Mouse (Mus musculus) NIH3T3 (cell line): ENCODE data around the gene Plxdc1.

Experiments used
- DNase-seq: peaks from one replicate; pipeline ENCODE4 v3.0.0-alpha.2; 2012; ENCODE audit warnings: low read depth

The Plxdc1 gene

DNA sequence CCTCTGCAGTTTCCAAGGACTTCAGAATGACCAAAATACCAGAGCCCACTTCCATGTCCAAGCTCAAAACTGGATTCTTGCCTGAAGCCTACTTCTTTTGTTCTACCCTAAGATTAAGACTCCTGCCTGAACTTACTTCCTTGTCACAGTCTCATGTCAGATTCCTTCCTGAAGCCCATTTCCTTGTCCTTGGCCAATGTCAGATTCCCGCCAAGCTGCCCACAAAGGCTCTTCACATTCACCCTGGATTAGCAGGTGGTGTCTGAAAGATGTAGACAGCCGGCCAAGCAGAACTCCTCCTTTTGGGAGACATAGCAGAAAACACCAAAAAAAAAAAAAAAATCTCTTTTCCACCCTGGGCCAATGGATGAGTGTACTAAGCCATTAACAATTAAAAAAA lies 70.8 kb downstream of the Plxdc1 start:
- no peak for DNase-seq

DNA sequence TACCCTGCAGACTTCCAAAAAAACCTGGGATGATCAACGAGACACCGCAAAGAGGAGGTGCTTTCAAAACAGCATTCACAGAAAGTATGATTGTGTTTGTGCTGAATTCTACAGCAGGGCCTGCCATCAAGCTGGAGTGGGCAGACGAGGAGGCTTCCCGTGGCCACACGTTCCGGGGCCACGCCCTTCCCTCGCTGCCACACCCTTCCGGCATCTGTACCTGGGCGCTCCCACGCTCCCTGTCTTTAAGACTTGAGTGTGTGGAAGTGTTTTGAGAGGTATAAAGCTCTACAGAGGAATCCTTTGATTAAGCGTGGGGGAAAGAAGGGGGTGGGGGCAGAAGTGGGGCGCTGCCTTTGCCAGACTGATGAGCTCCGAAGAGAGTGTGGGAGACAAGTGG lies 73.1 kb downstream of the Plxdc1 start:
- DNase-seq: no peak

- no peak for DNase-seq
Measured at GRCm38 (mm10) chr11:97908634-97909348, 77.5 kb downstream of the Plxdc1 start.

DNA sequence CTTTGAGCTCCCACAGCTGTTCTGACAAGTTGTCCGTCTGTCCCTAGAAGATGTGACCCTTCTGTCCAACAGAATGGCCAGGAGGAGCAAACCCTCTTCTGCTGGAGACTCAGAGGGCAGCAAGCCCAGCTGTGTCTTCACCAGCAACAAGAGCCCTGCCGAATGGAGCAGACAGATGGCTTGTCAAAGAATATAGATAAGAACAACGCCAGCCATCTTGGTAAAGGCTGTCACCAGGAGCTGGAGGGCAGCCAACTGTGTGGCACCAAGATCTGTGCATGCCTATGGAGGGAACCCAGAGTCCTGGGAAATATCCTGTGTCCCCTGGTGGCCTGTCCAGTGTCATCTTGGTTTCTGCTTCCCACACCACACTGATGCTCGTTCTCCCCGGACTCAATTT lies 78.3 kb downstream of the Plxdc1 start:
- DNase-seq: no peak

DNA sequence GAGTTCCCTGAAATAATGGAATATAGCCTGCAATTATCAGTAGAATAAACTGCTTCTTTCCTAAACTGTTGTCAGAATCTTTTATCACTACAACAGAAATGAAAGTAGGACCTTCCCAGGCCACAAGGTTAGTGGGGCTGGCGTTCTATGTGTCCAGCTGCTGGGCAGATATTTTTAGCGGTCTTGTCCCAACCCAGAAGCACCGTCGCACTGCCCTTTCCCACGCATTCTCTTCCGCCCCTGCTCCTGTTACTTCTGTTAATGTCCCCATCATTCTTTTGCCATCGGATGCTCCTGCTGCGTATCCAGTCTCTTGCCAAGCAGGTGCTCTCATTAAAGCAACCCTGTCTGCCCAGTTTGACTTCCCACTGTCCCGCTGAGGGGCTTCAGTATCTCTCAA lies 79.3 kb downstream of the Plxdc1 start:
- DNase-seq: no peak

- DNase-seq: no peak
Measured at GRCm38 (mm10) chr11:97905941-97906340, 80.3 kb downstream of the Plxdc1 start.

DNA sequence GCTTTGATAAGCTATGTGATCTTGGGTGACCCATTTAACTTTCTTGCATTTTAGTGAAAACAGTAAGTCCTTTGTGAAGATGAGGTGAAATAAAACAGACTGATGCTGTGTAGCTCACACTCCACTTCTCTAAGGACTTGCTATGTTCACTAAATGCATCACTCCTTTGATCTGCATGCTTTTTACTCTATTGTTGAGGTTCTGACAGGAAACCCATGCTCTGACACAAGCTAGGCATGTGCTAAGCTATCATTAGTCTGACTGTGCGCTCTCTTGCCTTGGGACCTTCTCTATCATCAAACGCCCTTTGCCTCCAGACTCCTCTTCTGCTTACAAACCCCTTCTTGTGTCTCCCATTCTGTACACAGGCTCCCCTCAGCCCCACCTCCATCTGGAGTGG lies 80.7 kb downstream of the Plxdc1 start:
- DNase-seq: no peak

GRCm38 (mm10) chr11:97904801-97905200 lies 81.4 kb downstream of the Plxdc1 start:
- no peak for DNase-seq

DNA sequence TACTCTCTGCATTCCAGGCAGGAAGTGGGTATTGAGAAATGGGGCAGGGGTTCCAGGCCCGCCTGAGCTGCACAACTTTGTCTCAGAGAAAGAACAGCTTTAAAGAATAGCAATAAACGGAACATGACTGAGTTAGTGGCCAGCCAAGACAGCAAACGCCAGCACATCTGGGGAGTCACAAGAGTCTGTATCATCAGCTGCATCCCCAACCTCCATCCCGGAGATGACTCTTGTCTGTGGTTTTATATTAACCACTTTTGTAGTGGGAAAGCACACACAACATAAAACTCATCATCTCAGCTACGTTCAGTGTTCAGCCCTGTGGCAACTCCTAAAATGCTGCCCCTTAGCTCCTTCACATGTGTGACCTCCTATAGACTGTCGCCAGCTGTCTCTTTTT lies 84.4 kb downstream of the Plxdc1 start:
- peak; percentile 43 for DNase-seq

DNA sequence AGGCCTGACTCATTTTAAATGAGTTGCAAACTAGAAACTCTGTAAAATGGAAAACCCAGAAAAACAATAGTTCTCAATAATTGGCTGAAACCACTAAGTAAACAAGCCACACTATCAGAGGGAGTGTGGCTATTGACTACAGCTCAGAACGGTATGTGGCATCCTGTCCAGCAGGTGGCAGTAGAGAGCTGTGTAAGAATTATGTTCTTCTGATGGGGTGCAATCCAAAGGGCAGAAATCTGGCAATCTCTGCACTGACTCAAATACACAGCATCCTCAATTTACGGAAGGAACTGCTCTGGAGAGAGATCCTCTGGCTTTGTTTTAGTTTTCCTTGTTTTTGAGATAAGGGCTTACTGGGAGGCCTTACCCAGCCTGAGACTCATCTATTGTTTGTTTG lies 86.4 kb downstream of the Plxdc1 start:
- DNase-seq: peak; percentile 96

DNA sequence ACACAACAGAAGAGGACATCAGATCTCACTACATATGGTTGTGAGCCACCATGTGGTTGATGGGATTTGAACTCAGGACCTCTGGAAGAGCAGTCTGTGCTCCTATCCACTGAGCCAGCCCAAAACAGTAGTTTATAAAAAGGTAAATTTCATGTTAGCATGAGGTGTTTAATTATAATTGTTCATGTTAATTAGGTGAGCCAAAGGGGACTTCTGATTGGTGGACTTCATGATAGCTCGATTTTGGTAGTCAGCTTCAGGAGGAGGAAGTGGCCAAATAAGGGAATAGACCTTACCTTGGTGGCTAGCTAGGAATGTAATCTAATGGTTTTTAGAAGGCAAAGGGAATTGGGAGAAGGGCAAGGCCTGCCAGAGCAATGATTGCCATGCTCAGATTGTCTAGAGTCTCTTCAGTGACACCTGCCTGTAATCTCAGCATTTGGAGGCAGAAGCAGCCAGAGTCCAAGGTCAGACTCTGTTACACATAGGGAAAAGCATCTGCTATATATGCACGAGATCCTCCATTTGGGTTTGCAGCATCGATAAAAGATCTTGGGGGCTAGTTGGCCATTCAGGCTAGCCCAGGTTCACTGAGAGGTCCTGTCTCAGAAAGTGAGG lies 88.6 kb downstream of the Plxdc1 start:
- DNase-seq: no peak

GRCm38 (mm10) chr11:97896655-97897054 lies 89.6 kb downstream of the Plxdc1 start:
- peak; percentile 40 for DNase-seq

DNA sequence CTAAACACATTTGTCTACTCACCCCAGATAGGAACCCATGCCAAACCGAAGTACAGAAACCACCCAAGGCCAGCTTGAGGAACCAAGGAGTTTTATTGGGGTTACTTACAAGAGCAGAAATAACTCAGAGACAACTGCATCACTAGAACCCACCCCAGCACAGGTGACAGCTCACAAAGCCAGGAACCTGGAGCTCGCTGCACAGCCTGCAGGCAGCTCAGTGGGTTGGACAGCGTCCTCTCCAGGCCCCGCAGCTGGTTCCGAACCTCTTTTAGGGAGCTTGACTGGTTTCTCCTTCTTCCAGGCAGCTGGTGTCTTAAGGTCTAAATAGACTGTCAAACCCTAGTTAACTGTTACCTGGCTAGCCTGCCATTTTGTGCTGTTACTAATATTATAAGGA lies 94.4 kb downstream of the Plxdc1 start:
- no peak for DNase-seq

DNA sequence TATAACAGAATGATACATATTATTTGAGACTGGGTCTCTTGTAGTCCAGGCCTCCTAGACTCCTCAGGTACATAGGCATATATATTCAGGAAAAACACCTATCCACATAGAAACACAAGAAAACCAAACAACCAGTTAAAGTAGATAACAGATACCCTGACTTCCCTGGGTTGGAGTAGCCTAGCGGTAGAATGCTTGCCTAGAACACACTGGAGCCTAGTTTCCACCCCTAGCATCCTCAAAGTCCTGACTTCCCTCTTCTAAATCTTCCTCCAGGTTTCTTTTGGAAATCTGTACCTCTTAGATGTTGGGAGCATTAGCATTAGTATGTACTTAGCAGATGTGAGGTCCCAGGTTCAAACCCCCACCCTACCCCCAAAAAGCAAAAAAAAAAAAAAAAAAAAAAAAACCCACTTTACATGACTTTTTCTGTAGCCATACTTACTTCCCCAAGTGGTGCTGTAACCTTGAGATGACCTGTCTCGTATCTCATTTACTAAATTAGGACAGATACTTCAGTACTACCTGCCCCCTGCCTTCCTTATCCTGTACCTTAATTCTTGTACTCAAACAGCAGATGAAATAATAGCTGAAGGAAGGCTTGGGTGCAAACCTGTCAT lies 100.8 kb downstream of the Plxdc1 start:
- no peak for DNase-seq

- no peak for DNase-seq
Measured at GRCm38 (mm10) chr11:97884601-97885185, 101.6 kb downstream of the Plxdc1 start.

- DNase-seq: peak; percentile 99
Measured at GRCm38 (mm10) chr11:97883918-97884600, 102.2 kb downstream of the Plxdc1 start, which contains the start of gene Fbxo47. Gene Fbxo47, minus strand, starts transcription at chr11:97884154.

- DNase-seq: peak; percentile 64
Measured at GRCm38 (mm10) chr11:97883542-97883917, 102.7 kb downstream of the Plxdc1 start.

DNA sequence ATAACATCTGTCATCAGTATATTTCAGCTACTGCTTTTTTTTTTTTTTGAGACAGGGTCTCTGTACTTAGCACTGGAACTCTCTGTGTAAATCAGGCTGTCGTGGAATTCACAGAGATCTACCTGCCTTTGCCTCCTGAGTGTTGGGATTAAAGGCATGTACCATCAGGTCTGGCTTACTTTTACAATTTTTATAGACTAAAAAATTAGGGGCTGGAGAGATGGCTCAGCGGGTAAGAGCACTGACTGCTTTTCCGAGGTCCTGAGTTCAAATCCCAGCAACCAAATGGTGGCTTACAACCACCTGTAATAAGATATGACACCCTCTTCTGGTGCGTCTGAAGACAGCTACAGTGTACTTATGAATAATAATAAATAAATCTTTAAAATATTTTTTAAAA lies 105.9 kb downstream of the Plxdc1 start:
- no peak for DNase-seq

DNA sequence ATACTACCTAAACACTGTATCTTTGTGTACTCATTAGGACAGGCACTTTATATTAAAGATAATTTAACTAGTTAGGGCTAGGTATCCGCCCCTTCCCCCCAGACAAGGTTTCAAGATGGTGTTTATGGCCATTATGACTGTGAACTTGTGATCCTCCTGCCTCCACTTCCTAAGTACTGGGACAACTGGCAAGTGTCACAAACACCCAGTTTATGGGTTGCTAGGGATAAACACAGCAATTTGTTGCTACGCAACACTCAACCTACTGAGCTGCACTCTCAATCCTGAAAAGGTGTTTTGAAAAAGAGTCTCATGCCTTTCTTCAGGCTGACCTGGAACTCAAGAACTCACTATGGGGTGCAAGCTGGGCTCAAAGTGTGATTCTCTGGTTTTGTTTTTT lies 108.9 kb downstream of the Plxdc1 start:
- DNase-seq: no peak

- DNase-seq: no peak
Measured at GRCm38 (mm10) chr11:97874396-97874795, 111.8 kb downstream of the Plxdc1 start.
